Mouse (Mus musculus) ovary, adult 10 weeks (tissue): Measurements from ENCODE around the gene Vmn1r79. TPM values are rescaled to one million over a fixed set of nuclear protein-coding genes. Genes with fewer than 3 reads are reported as not detected.

Experiments used
- polyA plus RNA-seq: library from polyadenylated mRNA; stranded (reverse); fragments of 350-450 nt; fragmentation: Illumina TruSeq; extraction: RNeasy Lipid Tissue Mini Kit (QIAGEN cat#74804); gene quantifications from one replicate; pipeline ENCODE4 v1.2.3, GENCODE M21; 2014

Gene Vmn1r79
- polyA plus RNA-seq = not detected

GRCm38 (mm10) chr7:12170979-12171378 is at the start of gene Vmn1r79:
Gene Vmn1r79, plus strand, starts transcription at chr7:12171279.

GRCm38 (mm10) chr7:12149957-12150356 is 21.1 kb upstream of the Vmn1r79 start, which contains the start of gene Vmn1r78:
Gene Vmn1r78, plus strand, starts transcription at chr7:12150257.

GRCm38 (mm10) chr7:12188986-12189385 is 17.9 kb downstream of the Vmn1r79 start, which contains the start of gene Vmn1r80:
Gene Vmn1r80, plus strand, starts transcription at chr7:12189286.

Other genes starting within 250 kb of the Vmn1r79 start
- gene Vmn1r76, start 233.1 kb upstream of the Vmn1r79 start, polyA plus RNA-seq = 0.06 TPM
- gene Vmn1r77, start 134.5 kb upstream of the Vmn1r79 start, polyA plus RNA-seq = not detected
- not detected for gene Vmn1r78, start 21.0 kb upstream of the Vmn1r79 start, polyA plus RNA-seq
- not detected for gene Vmn1r80, start 18.0 kb downstream of the Vmn1r79 start, polyA plus RNA-seq
- not detected for gene Vmn1r81, start 97.0 kb downstream of the Vmn1r79 start, polyA plus RNA-seq
- gene Vmn1r82, start 129.2 kb downstream of the Vmn1r79 start, polyA plus RNA-seq = not detected
- not detected for gene Vmn1r83, start 158.2 kb downstream of the Vmn1r79 start, polyA plus RNA-seq
- not detected for gene Vmn1r84, start 198.0 kb downstream of the Vmn1r79 start, polyA plus RNA-seq